Mouse (Mus musculus) embryonic fibroblast, embryonic 13.5 days (primary cell): Measurements from ENCODE around the gene Negr1. TPM values are rescaled to one million over a fixed set of nuclear protein-coding genes. Genes with fewer than 3 reads are reported as not detected.

Experiments used
- H3K27ac ChIP-seq: 2 replicates; pipeline ENCODE4 v1.5.1; 2012; ENCODE audit warnings: low read length, control low read depth, inconsistent platforms; ENCODE audit not compliant: insufficient read depth
- H3K4me1 ChIP-seq: 2 replicates; pipeline ENCODE4 v1.6.1; 2011; ENCODE audit warnings: low read length; ENCODE audit not compliant: control insufficient read depth, insufficient read depth
- H3K4me3 ChIP-seq: 2 replicates; pipeline ENCODE4 v1.5.1; 2011; ENCODE audit warnings: mild to moderate bottlenecking, control low read depth, low read length; ENCODE audit not compliant: insufficient read depth
- CTCF ChIP-seq: IDR thresholded peaks from 2 replicates; pipeline ENCODE4 v1.5.1; 2011; ENCODE audit warnings: mild to moderate bottlenecking, control low read depth, low read length, moderate library complexity, borderline replicate concordance; ENCODE audit not compliant: insufficient read depth
- POLR2A ChIP-seq: IDR thresholded peaks from 2 replicates; pipeline ENCODE4 v1.6.1; 2011; ENCODE audit warnings: low read depth, mild to moderate bottlenecking, control low read depth, low read length, moderate library complexity
- polyA plus RNA-seq: library from polyadenylated mRNA; stranded (reverse); fragments of >200 nt; gene quantifications from 2 replicates; pipeline ENCODE4 v1.2.4, GENCODE M21; 2011; ENCODE audit warnings: low read depth; ENCODE audit not compliant: missing spikeins, insufficient read length

The Negr1 gene
- polyA plus RNA-seq, 1 experiment, result 2.2 TPM

DNA sequence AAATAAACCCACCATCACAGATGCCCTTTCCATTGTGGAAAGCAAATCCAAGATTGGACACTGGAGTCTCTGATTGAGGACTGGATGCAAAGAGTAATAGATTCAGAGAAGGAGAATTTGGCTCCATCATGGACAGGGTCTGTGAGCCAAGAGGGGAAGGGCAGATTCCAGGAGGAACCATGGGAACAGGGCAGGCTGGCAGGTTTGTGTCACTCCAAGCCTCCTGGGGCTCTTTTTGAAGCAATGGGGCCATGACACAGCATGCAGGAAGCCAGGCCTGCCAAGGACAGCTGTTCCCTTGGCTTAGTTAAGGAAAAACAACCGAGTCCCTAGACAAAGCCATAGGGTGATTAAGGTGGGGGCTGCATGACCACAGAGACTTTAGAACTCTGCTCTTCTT, 647.4 kb downstream of the Negr1 start:
- Histone ChIP-seq H3K4me1 (no peaks in the 10 kb centered on the region), H3K4me3 (no peak overlapping the region), H3K27ac (no peak overlapping the region)
- TF ChIP-seq CTCF, result no peak
- no peak for TF ChIP-seq POLR2A

DNA sequence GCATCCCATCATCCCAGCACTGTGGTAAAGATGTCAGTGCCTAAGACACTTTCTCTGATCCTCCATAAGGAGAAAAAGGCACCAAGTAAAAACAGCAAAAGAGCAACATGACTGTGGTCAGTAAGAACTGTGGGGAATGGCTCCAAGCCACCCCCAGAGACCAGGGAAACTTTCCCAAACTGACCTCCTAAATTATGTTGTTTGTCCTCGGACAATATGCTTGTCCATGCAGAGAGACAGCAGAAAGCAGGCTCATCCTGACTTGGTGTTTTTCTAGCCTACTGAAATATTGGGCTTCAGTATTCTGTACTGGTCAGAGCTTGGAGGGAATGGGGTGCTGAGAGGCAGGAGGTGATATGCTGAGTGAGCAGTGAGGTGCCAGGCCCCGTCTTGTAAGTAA, 647.8 kb downstream of the Negr1 start:
- no peak overlapping the region for H3K27ac ChIP-seq

DNA sequence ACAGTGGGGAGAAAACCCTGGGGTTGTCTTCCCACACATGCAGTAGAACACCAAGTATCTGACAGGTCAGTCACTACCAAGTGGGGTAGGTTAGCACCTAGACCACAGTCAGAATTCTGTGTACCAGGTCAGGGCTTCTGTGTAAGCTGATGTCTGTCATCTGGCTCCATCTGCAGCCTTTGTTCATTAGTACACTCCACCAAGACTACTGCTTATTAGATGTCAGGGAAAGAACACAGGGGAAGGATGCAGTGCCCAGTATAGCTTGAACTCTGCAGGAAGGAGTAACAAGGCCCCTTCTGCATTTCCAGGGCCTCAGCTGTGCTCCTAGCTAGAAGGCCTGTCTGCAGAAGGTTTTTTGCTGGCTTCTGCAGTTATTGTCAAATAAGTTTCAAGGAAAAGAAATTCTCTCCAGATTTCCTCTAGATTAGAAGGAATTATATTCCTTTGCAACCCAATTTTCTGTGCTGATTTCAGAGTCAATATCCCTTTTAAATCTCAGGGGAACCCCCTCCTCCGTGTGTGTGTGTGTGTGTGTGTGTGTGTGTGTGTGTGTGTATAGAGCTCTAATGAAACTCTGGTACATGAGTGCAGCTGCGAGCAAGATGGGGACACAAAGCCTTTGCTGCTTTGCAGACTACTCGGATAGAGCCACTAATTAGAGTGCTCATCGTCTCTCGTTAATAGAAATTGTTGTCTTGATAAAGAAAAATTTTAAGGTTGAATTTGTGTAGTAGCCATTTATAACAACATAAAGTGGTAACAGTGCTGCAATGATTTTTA, 654.5 kb downstream of the Negr1 start:
- no peaks in the 10 kb centered on the region for H3K4me1 ChIP-seq
- H3K4me3 ChIP-seq, result no peak overlapping the region
- H3K27ac ChIP-seq, result no peak overlapping the region
- TF ChIP-seq CTCF, result no peak
- TF ChIP-seq POLR2A, result no peak

More for the DNA sequence above, 647.8 kb downstream of the Negr1 start:
- TF ChIP-seq POLR2A (no peak), CTCF (no peak)
- no peak overlapping the region for H3K4me3 ChIP-seq
- H3K4me1 ChIP-seq, result no peaks in the 10 kb centered on the region

DNA sequence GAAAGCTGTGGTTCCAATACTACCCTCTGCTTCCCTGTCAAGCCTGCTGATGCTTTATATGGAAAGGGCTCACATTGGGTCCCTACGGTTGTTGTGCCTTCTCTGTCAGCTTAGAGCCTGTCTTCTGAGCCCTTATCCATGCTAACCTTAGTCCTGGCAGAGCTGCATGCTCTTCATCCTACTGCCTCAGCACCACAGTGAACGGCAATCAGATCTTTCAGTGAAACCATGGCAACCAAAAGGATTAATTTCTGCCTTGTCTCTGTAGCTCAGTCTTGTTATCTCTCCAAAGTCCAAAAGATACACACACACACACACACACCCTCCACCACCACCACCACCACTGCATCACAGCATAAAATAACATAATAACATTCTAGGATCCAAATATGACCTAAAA, 656.2 kb downstream of the Negr1 start:
- Histone ChIP-seq H3K4me1 (no peaks in the 10 kb centered on the region), H3K27ac (no peak overlapping the region), H3K4me3 (no peak overlapping the region)
- TF ChIP-seq CTCF (no peak), POLR2A (no peak)

DNA sequence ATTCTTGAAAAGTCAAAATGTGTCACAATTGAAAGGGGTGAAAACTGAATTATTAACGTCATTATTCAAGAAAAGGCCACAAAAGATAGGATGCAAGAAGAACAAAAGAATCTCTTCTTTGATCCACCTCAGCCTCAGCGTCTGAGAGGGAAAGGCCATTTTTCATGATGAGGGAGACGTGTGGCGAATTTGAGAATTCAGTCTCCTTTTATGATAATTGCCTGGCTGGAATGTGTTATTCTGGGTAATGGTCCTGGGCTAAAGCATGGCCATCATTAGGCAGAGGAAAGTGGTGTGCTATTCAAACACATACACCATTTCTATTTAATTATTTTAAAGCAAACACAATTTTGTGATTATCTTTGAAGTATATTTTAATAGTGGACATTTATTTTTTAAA, 663.3 kb downstream of the Negr1 start:
- no peaks in the 10 kb centered on the region for H3K4me1 ChIP-seq
- no peak for TF ChIP-seq POLR2A
- TF ChIP-seq CTCF, result no peak
- no peak overlapping the region for H3K4me3 ChIP-seq
- H3K27ac ChIP-seq, result no peak overlapping the region

DNA sequence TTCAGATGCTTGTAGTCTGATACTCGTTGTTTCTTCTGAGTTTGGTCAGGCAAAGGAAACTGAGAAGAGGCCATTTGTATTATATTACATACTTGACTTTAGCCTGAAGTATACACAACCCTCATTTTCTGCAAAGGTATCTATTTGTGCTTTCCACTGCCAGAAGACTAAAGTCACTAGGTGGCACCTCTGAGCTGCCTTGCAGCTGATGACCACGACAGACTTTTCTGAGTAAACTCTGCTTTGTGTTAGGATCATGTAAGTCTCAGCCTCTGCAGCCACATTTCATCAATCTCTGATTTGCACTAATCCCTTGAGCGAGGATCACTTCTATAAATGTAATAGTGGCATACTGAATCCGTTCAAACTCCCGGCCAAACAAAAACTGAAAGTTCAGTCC, 671.1 kb downstream of the Negr1 start:
- Histone ChIP-seq H3K4me1 (no peaks in the 10 kb centered on the region), H3K27ac (no peak overlapping the region), H3K4me3 (no peak overlapping the region)
- TF ChIP-seq CTCF, result peak; percentile 39; the same call in 1 of the 2 replicates
- no peak for TF ChIP-seq POLR2A

DNA sequence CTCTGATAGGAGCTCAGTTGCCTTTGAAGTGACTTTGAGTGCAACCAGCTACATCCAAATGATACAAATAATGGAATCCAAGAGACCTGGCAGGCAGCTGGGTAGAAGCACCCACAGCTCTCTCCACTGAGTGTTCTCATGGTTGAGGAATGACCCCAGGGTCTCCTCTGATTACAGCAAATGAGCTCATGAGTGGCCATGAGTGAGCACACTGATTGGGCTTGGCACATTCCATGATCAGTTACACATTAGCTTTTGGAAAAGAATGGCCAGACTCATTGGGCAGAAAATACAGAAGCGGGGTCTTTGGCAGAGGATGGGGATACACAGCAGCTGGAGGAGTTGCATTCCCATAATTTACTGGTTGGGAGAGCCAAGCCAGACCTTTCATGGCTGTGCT, 678.6 kb downstream of the Negr1 start:
- Histone ChIP-seq H3K4me1 (no peaks in the 10 kb centered on the region), H3K4me3 (no peak overlapping the region), H3K27ac (no peak overlapping the region)
- no peak for TF ChIP-seq POLR2A
- no peak for TF ChIP-seq CTCF

DNA sequence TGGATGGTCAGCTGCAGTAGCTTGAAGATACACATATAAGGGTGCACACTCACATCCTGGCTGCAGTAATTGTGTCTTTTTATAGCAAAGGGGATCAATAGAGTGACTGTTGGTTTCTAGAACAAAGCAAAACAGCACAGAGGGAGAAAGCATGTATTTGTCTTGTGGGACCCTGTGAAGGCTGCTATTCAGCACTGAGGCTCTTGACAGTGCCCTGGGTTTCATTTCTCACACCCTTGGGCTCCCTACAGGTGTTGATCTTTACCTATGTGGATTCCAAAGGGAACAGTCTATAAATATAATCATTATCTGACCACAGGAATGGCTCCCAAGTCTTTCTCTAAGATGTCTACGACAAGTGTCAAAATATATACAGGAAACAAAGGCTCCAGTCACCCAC, 693.9 kb downstream of the Negr1 start:
- Histone ChIP-seq H3K27ac (no peak overlapping the region), H3K4me1 (no peaks in the 10 kb centered on the region), H3K4me3 (no peak overlapping the region)
- no peak for TF ChIP-seq POLR2A
- TF ChIP-seq CTCF, result no peak

DNA sequence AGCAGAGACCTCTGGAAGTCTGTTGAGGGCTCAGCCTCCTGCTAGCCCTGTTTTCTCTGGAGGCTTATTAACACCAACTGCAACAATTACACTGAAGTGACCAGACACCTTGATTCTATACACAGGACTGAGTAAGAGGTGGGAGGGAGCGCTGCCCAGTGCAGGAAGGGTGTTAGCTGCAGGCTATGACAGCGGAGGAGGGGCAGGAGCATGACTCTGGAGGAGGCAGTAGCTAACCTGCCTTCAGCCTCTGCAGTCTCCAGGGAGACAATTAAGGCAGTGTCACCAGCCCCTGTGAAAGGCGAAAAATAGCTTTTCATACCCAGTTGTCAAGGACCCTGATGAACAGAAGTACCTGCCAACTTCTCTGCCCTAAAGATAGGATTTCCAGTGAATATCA, 694.3 kb downstream of the Negr1 start:
- H3K4me1 ChIP-seq, result no peaks in the 10 kb centered on the region
- H3K4me3 ChIP-seq, result no peak overlapping the region
- TF ChIP-seq CTCF, result no peak
- no peak for TF ChIP-seq POLR2A
- no peak overlapping the region for H3K27ac ChIP-seq

DNA sequence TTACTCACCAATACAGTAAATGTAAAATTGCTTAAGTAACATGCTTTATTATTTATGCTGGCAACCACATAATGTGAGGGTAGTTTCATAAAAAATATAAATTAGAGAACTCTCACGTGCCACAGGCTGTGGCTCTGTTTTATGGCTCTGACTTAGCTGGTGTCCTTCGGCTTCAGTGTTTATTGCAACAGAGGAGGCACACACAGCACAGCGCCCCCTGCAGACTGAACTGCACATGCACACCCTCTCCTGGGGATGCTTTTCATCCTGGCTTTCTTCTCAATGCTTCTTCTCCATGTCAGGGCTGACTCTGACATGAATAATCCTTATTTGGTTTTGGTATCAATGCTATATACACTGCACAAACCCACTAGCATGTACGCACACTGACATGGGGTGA, 707.1 kb downstream of the Negr1 start:
- no peaks in the 10 kb centered on the region for H3K4me1 ChIP-seq
- TF ChIP-seq CTCF (peak; percentile 1; the same call in 1 of the 2 replicates), POLR2A (no peak)
- H3K27ac ChIP-seq, result no peak overlapping the region
- no peak overlapping the region for H3K4me3 ChIP-seq
